Mouse (Mus musculus): ENCODE data around the gene Clip2.

DNA sequence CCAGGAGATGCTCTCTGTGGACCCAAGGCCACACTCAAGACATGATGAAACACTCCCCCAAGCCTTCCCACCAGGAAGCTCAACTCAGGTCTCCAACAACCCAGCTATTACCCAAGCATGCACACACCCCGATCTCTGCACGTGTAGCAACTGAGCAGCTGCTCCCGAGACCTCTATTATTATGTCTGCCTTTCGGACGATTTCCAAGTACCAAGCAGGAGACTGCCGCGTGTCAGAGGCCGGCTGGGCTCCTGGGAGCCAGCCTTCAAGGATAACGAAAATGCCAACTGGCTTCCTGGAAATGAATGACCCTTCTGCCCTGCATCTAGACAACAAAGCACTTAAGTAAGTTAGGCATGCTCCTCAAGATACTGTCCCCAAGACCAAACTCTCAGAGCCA lies 97.8 kb downstream of the Clip2 start:
- TF ChIP-seq CTCF (IDR thresholded peaks at IDR 0.05; ENCODE audit: extremely low read depth, insufficient read depth, insufficient read length, insufficient replicate concordance) (no peak), POLR2A (IDR thresholded peaks at IDR 0.05; ENCODE audit: low read depth, low read length) (no peak)
